Mouse (Mus musculus): ENCODE measurements around the gene Lama4.
A peak's percentile ranks its signal among the peaks of the same experiment; 100 is the strongest.

The Lama4 gene

DNA sequence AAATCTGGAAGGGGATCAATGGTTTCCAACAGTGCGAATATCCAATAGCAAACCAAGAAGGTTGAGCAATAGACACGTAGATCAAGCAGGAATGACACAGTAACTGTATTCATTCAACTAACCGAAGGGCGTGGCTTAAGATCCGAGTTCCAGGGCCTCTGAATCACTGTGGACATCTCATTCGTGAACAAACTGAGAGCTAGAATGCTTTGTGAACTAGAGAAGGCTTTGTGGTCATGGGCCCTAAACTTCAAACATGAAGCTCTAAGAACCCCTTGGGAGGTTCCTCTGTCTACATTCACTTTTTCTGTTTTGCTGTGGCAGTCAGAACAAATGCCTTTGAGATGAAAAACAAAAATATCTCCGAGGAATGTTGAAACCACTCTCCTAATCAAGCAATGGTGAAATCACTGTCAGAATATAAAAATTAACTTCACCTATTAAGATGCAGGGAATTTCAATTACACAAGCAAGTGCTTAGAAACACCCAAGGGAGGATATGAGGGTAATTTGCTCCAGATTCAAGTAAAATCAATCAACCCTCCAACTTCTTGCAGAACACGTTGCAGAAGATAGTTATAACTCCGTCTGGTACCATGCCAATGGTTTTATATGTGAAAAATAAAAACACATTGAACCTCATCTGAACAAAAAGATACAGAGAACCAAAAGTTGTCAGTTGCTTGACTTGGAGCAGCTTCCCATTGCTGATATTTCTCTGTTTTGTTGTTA is 29.6 kb downstream of the Lama4 start:
- peak; percentile 85 for DNase-seq (ENCODE audit: low read depth)

DNA sequence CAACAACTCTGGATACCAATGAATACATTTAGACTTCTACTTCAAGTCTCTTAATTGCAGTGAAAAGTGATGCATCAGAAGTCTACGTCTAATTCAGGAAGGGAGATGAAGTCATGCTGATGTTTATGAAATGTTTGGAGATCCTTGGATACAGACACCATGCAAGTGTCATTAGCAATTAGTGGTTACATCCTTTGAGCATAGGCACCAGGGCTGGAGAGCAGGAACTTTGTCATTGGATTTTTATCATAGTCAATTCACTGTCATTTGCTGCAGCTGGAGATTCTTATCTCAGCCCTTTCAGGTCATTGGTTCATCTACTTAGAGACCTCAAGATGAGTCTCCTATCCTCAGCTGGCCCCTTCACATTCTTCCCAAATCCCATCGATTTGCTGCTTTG is 30.6 kb downstream of the Lama4 start:
- DNase-seq (ENCODE audit: low read depth) = no peak

GRCm38 (mm10) chr10:39000951-39001350 is 35.6 kb downstream of the Lama4 start:
- no peak for DNase-seq (ENCODE audit: low read depth)

DNA sequence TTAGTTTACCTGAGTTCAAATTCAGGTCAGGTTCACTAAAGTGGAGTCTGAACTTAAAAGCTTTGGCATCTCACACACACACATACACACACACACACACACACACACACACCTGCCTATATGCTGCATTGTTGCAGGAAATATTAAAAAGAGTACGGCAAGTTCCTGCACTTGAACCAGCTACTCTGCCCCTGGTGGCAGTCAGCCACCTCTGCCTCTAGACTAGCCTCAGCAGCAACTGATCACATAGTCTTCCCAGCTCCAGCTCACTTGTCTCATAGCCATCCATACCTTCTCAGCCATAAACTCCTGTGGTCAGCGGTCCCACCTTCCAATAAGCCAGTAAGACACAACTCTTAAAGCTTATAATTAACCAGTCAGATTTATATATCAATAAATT is 37.2 kb downstream of the Lama4 start:
- no peak for DNase-seq (ENCODE audit: low read depth)

GRCm38 (mm10) chr10:39003520-39003919 is 38.2 kb downstream of the Lama4 start:
- DNase-seq (ENCODE audit: low read depth) = no peak

GRCm38 (mm10) chr10:39005494-39005893 is 40.2 kb downstream of the Lama4 start:
- no peak for DNase-seq (ENCODE audit: low read depth)

DNA sequence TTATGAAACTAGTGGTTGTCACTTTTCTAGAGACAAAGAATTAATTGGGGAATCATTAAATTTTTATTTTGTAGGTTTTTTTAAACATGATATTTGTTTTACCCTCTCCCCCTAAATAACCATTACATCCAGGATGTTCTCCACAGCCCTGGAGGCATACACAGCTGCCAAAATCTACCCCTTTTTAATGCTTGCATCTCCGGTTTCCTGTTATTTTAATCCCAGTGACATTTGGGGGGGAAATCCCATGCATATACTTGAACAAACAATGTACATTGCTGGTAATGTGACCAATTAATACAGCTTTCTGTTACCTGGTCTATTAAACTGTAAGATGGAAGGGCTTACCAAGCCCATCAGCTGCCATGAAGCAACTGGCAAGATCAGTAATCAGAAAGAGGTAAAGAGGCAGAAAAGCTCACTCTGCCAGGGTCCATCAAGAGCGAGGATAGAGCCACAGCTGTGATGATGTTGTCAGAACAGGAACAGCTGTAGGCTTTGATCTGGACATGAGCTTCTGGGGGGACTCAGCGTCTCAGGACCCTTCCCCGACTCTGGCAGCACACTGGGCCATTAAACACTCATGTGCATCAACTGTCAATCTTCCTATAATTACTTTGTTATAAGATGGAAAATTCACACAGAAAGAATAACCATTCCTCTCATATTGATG is 41.3 kb downstream of the Lama4 start:
- no peak for DNase-seq (ENCODE audit: low read depth)

DNA sequence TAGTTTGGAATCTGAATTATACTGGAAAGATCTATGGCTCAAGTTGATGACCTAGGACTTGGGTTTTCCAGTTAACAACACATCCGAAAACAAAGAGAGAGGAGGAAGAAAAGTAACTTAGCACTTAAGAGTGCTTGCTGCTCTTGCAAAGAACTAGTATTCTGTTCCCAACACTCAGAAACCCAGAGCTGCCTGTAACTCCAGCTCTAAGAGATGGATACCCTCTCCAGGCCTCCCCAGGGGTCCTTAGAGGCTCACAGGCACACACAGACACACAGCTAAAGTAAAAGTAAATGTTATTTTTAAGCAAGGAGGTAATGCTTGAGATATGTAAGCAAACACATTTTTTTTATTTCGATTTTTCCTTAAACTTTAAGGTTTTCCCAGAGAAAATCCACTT is 49.5 kb downstream of the Lama4 start:
- no peak for DNase-seq (ENCODE audit: low read depth)

- DNase-seq (ENCODE audit: low read depth) = no peak
Measured at GRCm38 (mm10) chr10:39017986-39018385, 52.7 kb downstream of the Lama4 start.

DNA sequence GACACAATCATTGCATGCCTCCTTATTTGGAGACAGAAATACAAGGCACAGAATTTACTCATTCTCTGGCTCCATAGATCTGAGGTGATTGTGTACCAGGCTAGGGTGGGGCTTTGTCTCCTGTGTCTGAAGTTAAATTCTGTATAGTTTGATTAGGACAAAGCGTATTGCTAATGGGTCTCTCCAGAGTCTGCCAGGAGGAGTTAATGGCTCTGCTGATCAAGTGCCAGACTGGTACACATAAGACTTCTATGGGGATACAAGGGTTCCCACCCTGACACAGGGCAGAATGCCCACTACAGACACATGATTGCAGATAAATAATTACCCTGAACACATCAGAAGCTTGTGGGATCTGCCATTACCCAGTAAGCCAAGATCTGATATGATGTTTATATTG is 53.3 kb downstream of the Lama4 start:
- DNase-seq (ENCODE audit: low read depth) = no peak

DNA sequence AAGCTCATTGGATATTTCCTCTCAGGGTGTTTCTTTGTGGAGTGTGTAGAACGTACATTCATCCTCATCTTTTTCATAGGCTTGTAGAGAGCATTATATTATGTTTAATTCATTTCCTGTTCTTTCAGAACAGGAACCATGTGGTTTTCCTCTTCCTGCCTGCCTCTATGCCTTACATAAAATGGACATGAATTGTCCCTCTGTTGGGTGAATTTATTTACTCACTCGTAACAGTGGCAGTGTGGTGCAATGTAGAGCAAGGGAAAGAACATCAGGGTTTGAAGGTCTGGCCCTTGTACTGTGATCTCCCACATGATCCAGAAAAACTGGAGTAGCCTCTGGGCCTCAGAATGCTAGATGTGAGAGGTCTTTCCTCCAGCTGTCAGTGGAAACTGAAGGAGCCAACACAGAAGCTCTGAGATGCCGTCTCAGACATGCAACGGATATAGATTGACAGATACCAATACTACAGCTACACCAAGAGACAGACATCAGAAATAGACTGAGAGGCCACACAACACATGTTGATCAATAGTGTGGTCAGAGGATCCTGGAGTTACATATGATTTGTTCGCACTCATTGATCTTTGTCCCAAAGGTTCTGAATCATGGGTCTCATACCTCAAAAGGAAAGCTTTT is 58.4 kb downstream of the Lama4 start:
- DNase-seq (ENCODE audit: low read depth) = no peak

DNA sequence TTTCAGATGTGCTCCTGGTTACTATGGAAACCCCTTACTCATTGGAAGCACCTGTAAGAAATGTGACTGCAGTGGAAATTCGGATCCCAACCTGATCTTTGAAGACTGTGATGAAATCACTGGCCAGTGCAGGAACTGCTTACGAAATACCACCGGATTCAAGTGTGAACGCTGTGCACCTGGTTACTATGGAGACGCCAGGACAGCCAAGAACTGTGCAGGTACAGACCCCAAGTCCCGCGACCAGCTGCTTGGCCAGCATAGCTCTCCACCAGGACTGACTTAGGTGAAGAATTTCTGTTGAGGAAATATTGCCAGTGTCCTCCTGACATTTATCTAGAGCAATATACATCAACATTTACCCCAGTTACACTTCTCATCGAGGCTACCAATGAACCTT is 61.2 kb downstream of the Lama4 start:
- DNase-seq (ENCODE audit: low read depth) = no peak

DNA sequence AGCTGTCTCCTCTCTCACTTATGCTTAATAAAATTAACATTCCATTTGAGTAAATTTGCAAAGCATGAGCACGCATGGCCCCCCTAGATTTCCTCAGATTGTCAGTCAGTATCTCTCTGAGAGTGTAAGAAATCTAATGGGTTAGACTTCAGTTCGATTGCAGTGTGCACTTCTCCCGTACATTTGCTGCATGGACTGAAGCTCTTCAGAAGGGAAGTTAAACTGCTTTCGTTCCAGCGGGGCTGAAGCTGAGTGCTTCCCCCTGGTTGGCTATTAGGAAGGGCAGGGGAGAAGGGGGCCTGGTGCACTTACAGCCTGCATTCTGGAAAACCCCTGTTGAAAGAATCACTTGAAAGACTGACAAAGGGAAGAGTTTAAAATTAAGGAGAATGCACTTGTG is 61.7 kb downstream of the Lama4 start:
- no peak for DNase-seq (ENCODE audit: low read depth)

DNA sequence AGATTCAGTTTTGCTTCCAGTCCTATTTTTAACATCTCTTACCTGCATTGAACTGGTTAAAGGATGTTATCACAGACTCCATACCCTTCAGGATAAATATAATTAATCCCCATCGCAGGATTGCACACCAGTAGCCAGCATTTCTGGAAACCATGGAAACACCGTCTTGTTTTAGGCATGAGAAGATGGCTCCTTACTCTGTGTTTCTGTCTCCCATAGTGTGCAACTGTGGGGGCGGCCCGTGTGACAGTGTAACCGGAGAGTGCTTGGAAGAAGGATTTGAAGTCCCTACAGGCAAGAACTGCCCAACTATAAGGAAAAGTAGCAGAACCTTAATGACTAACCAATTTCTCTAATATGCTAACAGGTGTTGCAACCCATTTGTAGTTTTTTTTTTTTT is 63.1 kb downstream of the Lama4 start:
- no peak for DNase-seq (ENCODE audit: low read depth)

GRCm38 (mm10) chr10:39029297-39030147 is 64.2 kb downstream of the Lama4 start:
- DNase-seq (ENCODE audit: low read depth) = no peak

GRCm38 (mm10) chr10:39030148-39030685 is 64.9 kb downstream of the Lama4 start:
- no peak for DNase-seq (ENCODE audit: low read depth)

- DNase-seq (ENCODE audit: low read depth) = peak; percentile 80
Measured at GRCm38 (mm10) chr10:39039564-39039963, 74.2 kb downstream of the Lama4 start.

DNA sequence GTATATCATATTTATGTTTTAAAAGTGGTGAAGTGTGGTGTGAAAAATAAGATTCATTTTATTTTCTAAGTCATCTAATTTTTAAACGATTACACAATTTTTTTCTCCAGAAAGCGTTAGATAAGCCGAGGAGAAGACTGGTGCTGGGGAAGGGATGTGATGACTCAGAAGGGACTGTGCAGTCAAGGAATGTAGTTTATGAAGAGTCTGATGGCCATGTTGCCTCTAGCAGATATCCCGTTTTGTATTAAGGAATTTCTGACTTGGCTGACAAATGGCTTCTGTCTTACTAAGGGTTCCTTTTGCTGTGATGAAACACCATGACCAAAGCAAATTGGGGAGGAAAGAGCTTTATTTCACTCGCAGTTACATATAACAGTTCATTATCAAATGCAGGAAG is 74.7 kb downstream of the Lama4 start:
- peak; percentile 32 for DNase-seq (ENCODE audit: low read depth)

- peak; percentile 18 for DNase-seq (ENCODE audit: low read depth)
Measured at GRCm38 (mm10) chr10:39044476-39044995, 79.2 kb downstream of the Lama4 start.

DNA sequence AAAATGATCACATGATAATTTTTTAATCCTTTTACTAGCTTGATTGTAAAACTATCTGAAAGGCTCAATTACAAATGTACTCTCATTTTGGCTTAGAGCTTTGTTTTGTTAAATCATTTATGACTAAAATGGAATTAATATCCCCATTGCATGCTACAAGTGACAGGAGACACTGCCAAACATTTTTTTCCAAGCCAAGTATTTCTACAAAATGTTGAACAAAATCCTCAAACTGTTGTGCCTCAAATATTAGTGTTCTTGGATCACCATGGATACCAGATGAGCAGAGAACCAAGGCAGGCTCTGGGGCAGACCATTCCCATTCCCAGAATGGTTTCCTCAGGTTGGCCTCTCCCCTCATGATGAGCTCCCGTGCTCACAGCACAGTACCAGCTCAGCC is 79.8 kb downstream of the Lama4 start:
- no peak for DNase-seq (ENCODE audit: low read depth)

GRCm38 (mm10) chr10:39047775-39048174 is 82.5 kb downstream of the Lama4 start:
- no peak for DNase-seq (ENCODE audit: low read depth)

Data from NIH3T3 (cell line).